Mouse (Mus musculus): Measurements from ENCODE around the gene Fgb. TPM values are rescaled to one million over a fixed set of nuclear protein-coding genes. Genes with fewer than 3 reads are reported as not detected.

The Fgb gene
- polyA plus RNA-seq, 1 experiment from 2014 or later: 25.9 TPM

DNA sequence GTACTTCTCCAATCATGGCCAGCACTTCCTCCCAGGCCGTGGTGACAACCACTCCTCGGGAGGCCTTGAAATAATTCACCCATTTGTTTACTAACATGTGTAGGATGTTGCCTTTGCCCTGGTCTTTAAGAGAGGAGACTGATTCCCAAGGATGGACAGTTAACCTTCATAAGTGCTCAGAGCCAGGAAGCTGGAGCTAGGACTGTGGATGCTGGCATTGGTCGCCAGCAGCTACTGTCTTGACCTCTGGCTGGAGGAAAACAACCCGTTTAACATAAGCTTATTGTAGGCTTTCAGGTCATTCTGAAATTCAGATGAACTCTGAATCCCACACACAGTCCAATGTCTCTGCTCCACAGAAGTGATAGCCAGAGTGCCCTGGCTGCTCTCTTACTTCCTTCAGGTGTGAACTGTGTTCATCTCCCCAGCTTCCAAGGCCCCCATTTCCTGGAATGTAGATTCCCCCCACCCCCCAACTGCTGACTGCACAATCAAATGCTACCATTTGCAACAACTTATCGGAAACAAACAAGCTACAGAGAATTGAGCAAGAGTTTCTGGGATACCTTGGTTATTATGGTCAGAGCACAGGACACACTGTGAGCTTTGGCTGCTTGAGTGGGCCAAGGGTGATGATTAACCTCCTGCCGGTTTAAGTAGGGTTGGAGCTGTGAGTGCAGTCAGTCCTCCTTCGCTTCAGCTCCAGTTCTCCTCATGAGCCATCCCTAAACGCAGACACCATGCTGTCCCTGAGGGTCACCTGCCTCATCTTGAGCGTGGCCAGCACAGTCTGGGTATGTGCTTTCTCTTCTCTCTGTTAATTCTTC, 24.0 kb downstream of the Fgb start, which contains the start of gene Fga:
Fga (plus strand) TSS at position 602 of the 827 bp plus-strand sequence.
- ATAC-seq (ENCODE audit: insufficient read depth, low FRiP score, low read depth): no peak
- Histone ChIP-seq H3K27ac (no peak within 1 kb of the TSS), H3K36me3 (no peaks in the 10 kb centered on the region), H3K4me3 (replicated peaks) (no peak within 1 kb of the TSS), H3K9me3 (no peaks in the 10 kb centered on the region), H3K27me3 (replicated peaks) (no peaks in the 10 kb centered on the region), H3K9ac (no peak within 1 kb of the TSS), H3K4me1 (no peaks in the 10 kb centered on the region), H3K4me2 (no peak within 1 kb of the TSS)
- 66% methylated on average over 9 of the region's 9 CpGs for WGBS

DNA sequence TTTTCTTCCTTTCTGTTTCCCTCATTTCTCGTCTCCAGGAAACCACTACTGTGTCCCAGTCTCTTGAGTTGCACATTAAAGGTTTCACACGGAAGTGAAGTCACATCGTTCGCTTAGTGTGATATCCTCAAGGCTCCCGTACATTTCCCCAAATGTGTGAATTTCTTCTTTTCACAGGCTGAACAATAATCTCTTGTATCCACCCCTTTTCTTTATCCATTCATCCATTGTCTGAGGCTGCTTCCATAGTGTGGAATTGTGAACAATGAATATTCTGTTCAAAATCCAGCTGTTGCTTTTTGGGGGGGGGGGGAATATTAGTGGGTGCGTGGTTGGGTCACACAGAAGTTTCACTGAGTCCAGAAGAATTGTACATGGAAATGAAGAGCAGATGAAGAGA, 24.6 kb downstream of the Fgb start:
- no peak for ATAC-seq (ENCODE audit: insufficient read depth, low FRiP score, low read depth)
- Histone ChIP-seq H3K27me3 (replicated peaks) (no peaks in the 10 kb centered on the region), H3K4me3 (replicated peaks) (no peak overlapping the region), H3K4me1 (no peaks in the 10 kb centered on the region), H3K9ac (no peak overlapping the region), H3K9me3 (no peaks in the 10 kb centered on the region), H3K4me2 (no peak overlapping the region), H3K36me3 (no peaks in the 10 kb centered on the region), H3K27ac (no peak overlapping the region)
- 78% methylated on average over 6 of the region's 6 CpGs for WGBS

- Histone ChIP-seq H3K27ac (no peak overlapping the region), H3K4me1 (no peaks in the 10 kb centered on the region), H3K9ac (no peak overlapping the region), H3K4me3 (replicated peaks) (no peak overlapping the region), H3K4me2 (no peak overlapping the region), H3K36me3 (no peaks in the 10 kb centered on the region), H3K9me3 (no peaks in the 10 kb centered on the region), H3K27me3 (replicated peaks) (no peaks in the 10 kb centered on the region)
- 74% methylated on average over 5 of the region's 5 CpGs for WGBS
- no peak for ATAC-seq (ENCODE audit: insufficient read depth, low FRiP score, low read depth)
These were observed 28.5 kb downstream of the Fgb start for GRCm38 (mm10) chr3:83021176-83021575.

DNA sequence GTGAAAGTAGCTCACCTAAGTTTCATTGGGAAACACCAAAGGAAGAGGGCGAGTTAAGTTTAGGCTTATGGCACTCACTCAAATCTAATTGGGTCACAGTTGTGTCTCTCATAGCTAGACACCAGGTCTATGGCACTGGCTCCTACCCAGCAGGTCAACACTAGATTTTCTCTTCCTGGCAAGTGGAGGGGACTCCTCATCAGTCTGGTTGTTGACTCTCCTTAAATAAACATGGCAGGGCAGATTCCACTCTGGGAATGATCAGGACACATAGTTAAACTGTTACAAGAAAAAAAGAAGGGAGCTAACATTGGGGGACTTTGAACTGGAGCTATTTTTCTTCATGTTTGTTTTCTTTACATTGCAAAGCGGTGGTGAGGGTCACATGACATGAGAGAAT, 29.3 kb downstream of the Fgb start:
- no peak overlapping the region for H3K4me3 ChIP-seq (replicated peaks)
- no peak overlapping the region for H3K27ac ChIP-seq
- H3K9ac ChIP-seq: no peak overlapping the region
- no peak overlapping the region for H3K4me2 ChIP-seq
- no peaks in the 10 kb centered on the region for H3K4me1 ChIP-seq
- WGBS: 73% methylated on average over 2 of the region's 2 CpGs
- peak; percentile 27; the same call in 1 of the 2 replicates for ATAC-seq (ENCODE audit: insufficient read depth, low FRiP score, low read depth)
- no peaks in the 10 kb centered on the region for H3K9me3 ChIP-seq
- no peaks in the 10 kb centered on the region for H3K36me3 ChIP-seq
- H3K27me3 ChIP-seq (replicated peaks): no peaks in the 10 kb centered on the region

DNA sequence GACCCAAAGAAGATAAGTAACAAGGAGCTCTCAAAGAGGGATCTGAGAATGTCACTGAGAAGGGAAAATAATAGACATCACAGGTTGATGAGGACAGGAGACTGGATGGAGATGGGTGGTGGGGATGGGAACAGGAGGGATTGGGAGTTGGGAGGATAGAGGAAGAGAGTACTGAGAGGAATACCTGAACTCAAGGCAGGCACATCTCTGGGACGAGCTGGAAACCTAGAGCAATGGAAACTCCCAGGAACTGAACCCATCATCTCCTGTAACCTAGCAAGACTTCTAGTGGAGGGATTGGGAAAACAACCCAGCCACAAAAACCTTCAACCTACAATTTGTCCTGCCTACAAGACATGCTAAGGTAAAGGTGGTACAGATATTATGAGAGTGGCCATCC, 33.4 kb downstream of the Fgb start:
- Histone ChIP-seq H3K4me2 (no peak overlapping the region), H3K27ac (no peak overlapping the region), H3K9me3 (no peaks in the 10 kb centered on the region), H3K4me1 (no peaks in the 10 kb centered on the region), H3K27me3 (replicated peaks) (no peaks in the 10 kb centered on the region), H3K9ac (no peak overlapping the region), H3K36me3 (no peaks in the 10 kb centered on the region), H3K4me3 (replicated peaks) (no peak overlapping the region)
- WGBS: 82% methylated on average over 1 of the region's 1 CpGs
- ATAC-seq (ENCODE audit: insufficient read depth, low FRiP score, low read depth): no peak

GRCm38 (mm10) chr3:83013951-83014350, 35.7 kb downstream of the Fgb start:
- H3K9me3 ChIP-seq: no peaks in the 10 kb centered on the region
- no peak overlapping the region for H3K9ac ChIP-seq
- no peaks in the 10 kb centered on the region for H3K4me1 ChIP-seq
- H3K27ac ChIP-seq: no peak overlapping the region
- no peak for ATAC-seq (ENCODE audit: insufficient read depth, low FRiP score, low read depth)
- H3K36me3 ChIP-seq: no peaks in the 10 kb centered on the region
- H3K4me3 ChIP-seq (replicated peaks): no peak overlapping the region
- WGBS: 81% methylated on average over 10 of the region's 10 CpGs
- H3K27me3 ChIP-seq (replicated peaks): no peaks in the 10 kb centered on the region
- no peak overlapping the region for H3K4me2 ChIP-seq

DNA sequence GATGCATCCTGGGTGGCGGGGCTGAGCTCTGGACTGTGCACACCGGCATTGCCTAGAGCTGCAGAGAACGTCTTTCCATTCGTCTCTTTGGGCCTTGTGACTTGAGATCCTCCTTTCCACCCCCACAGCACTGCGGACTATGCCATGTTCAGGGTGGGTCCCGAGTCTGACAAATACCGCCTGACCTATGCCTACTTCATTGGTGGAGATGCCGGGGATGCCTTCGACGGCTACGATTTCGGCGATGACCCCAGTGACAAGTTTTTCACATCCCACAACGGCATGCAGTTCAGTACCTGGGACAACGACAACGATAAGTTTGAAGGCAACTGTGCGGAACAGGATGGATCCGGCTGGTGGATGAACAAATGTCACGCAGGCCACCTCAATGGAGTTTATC, 37.0 kb downstream of the Fgb start:
- no peaks in the 10 kb centered on the region for H3K9me3 ChIP-seq
- WGBS: 89% methylated on average over 19 of the region's 19 CpGs

DNA sequence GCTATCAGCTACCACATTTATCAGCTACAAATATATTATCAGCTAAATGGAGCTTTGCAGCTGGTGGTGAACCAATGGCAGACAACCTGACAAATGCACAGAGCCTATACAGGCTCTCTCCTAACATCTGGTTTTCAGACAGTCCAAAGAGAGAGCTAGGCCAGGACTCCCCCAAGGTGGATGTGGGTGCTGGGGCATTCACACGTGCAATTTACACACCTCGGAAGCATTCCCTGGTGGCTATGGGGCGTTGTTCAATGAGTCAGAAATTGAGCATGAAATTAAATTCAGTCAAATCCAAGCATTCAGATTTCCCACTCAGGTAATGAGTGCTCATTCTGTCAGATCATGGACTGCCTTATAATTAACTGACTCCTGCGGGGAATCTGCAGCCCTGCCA, 38.1 kb downstream of the Fgb start:
- no peak for ATAC-seq (ENCODE audit: insufficient read depth, low FRiP score, low read depth)
- Histone ChIP-seq H3K27ac (no peak overlapping the region), H3K4me1 (no peaks in the 10 kb centered on the region), H3K4me3 (replicated peaks) (no peak overlapping the region), H3K9me3 (no peaks in the 10 kb centered on the region), H3K4me2 (no peak overlapping the region), H3K36me3 (no peaks in the 10 kb centered on the region), H3K9ac (no peak overlapping the region), H3K27me3 (replicated peaks) (no peaks in the 10 kb centered on the region)
- 77% methylated on average over 4 of the region's 4 CpGs for WGBS

More for the DNA sequence above, 37.0 kb downstream of the Fgb start:
- H3K36me3 ChIP-seq: no peaks in the 10 kb centered on the region
- no peak overlapping the region for H3K9ac ChIP-seq
- H3K4me3 ChIP-seq (replicated peaks): no peak overlapping the region
- no peaks in the 10 kb centered on the region for H3K4me1 ChIP-seq
- no peak overlapping the region for H3K4me2 ChIP-seq
- no peaks in the 10 kb centered on the region for H3K27me3 ChIP-seq (replicated peaks)
- H3K27ac ChIP-seq: no peak overlapping the region
- ATAC-seq (ENCODE audit: insufficient read depth, low FRiP score, low read depth): no peak

DNA sequence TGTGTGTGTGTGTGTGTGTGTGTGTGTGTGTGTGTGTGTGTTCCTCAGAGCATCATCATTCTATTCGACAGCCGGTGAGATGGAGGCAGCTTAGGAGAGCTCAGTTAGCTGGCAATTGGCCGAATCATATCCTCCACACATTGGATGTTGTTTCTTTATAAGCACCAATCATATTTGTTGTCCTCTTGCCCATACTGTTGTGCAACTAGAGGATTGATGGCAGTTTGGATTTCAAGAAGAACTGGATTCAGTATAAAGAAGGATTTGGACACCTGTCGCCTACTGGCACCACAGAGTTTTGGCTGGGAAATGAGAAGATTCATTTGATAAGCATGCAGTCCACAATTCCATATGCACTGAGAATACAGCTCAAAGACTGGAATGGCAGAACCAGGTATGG, 38.5 kb downstream of the Fgb start:
- 84% methylated on average over 4 of the region's 4 CpGs for WGBS
- Histone ChIP-seq H3K36me3 (no peaks in the 10 kb centered on the region), H3K9me3 (no peaks in the 10 kb centered on the region), H3K4me3 (replicated peaks) (no peak overlapping the region), H3K4me1 (no peaks in the 10 kb centered on the region), H3K4me2 (no peak overlapping the region), H3K9ac (no peak overlapping the region), H3K27ac (no peak overlapping the region), H3K27me3 (replicated peaks) (no peaks in the 10 kb centered on the region)
- no peak for ATAC-seq (ENCODE audit: insufficient read depth, low FRiP score, low read depth)

GRCm38 (mm10) chr3:83010291-83010690, 39.4 kb downstream of the Fgb start:
- H3K27ac ChIP-seq: no peak overlapping the region
- H3K4me3 ChIP-seq (replicated peaks): no peak overlapping the region
- H3K4me2 ChIP-seq: no peak overlapping the region
- H3K9me3 ChIP-seq: no peaks in the 10 kb centered on the region
- H3K9ac ChIP-seq: no peak overlapping the region
- no peaks in the 10 kb centered on the region for H3K4me1 ChIP-seq
- ATAC-seq (ENCODE audit: insufficient read depth, low FRiP score, low read depth): no peak
- no peaks in the 10 kb centered on the region for H3K36me3 ChIP-seq
- 74% methylated on average over 11 of the region's 11 CpGs for WGBS
- no peaks in the 10 kb centered on the region for H3K27me3 ChIP-seq (replicated peaks)

- peak; percentile 70; the same call in 1 of the 2 replicates for ATAC-seq (ENCODE audit: insufficient read depth, low FRiP score, low read depth)
- Histone ChIP-seq H3K36me3 (no peaks in the 10 kb centered on the region), H3K9ac (no peak within 1 kb of the TSS), H3K27ac (no peak within 1 kb of the TSS), H3K4me1 (no peaks in the 10 kb centered on the region), H3K27me3 (replicated peaks) (no peaks in the 10 kb centered on the region), H3K4me2 (no peak within 1 kb of the TSS), H3K9me3 (no peaks in the 10 kb centered on the region), H3K4me3 (replicated peaks) (no peak within 1 kb of the TSS)
- 50% methylated on average over 7 of the region's 7 CpGs for WGBS
These were observed 42.1 kb downstream of the Fgb start, which contains the start of gene Fgg for GRCm38 (mm10) chr3:83007557-83007956. Gene Fgg, plus strand, starts transcription at chr3:83007724.

GRCm38 (mm10) chr3:83004801-83005200, 44.9 kb downstream of the Fgb start:
- Histone ChIP-seq H3K27ac (no peak overlapping the region), H3K27me3 (replicated peaks) (no peaks in the 10 kb centered on the region), H3K9me3 (no peaks in the 10 kb centered on the region), H3K36me3 (no peaks in the 10 kb centered on the region), H3K4me3 (replicated peaks) (no peak overlapping the region), H3K4me2 (no peak overlapping the region), H3K4me1 (no peaks in the 10 kb centered on the region), H3K9ac (no peak overlapping the region)
- no peak for ATAC-seq (ENCODE audit: insufficient read depth, low FRiP score, low read depth)
- WGBS: 89% methylated on average over 7 of the region's 7 CpGs

Measured in stomach, embryonic 15.5 days (tissue).